Mouse (Mus musculus) monocyte, adult 5-6 weeks (primary cell): ENCODE data around the gene Frat2. TPM values are rescaled to one million over a fixed set of nuclear protein-coding genes. Genes with fewer than 3 reads are reported as not detected.
"Not testable (repeated sequence)": the region's sequence is repeated elsewhere in the genome, so short reads cannot be mapped to it uniquely, and the experiment has no call there.

ENCODE experiments used
- ATAC-seq: fragments of 153-309, 156-312 bp; replicated peaks from 2 replicates; pipeline ENCODE4 v1.8.0; 2017; ENCODE audit warnings: mild to moderate bottlenecking; ENCODE audit not compliant: low TSS enrichment, insufficient number of reproducible peaks, severe bottlenecking, poor library complexity, low FRiP score
- total RNA-seq: library from RNA; stranded (forward); fragments of 200-1000, 200-491, 200-594 nt; gene quantifications from 3 replicates; pipeline ENCODE4 v1.2.3, GENCODE M21; 2017

Gene Frat2
- total RNA-seq: 14.4 to 39.3 TPM (median 21.5 TPM) in 3 replicates

DNA sequence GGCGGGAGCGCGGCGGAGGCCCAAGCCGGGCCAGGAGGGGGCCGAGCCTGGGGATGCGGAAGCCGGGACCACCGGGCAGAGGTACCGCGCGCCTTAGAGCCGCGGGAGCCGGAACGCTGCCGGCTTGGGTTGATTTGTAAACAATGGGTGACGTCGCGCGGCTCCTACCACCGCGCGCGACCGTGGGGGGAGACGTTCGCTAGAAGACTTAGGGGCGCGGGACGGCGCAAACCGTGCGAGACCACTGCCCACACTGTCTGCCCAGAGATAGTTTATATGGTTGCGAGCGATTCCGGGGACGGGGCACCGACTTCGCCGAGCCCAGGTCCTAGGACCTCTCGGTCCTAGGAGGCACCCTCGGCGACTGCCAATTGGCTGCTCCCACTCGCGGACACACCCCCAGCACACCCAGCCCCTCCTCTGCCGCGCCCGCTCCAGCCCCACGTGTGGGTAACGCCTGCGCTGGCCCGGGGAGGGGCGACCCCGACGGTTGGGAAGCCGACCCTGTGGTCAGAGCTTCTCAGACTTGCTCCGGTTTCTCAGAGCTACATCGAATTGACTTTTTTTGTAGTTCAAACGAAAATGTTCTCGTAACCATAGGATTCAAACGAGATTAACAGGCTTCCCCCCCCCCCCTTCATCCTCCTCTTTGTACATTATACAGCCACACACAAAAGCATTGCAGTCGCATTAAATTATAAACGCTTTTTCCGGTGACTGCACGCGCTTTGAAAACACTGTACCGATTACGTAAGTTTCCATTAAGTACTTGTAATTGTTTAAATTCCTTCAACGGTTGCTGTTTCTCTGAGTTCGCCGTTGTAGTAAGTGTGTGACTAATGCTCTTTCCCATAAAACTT is at the start of gene Frat2:
Frat2 (minus strand) TSS at position 141 of the 860 bp plus-strand sequence.
- ATAC-seq: peak; percentile 90

DNA sequence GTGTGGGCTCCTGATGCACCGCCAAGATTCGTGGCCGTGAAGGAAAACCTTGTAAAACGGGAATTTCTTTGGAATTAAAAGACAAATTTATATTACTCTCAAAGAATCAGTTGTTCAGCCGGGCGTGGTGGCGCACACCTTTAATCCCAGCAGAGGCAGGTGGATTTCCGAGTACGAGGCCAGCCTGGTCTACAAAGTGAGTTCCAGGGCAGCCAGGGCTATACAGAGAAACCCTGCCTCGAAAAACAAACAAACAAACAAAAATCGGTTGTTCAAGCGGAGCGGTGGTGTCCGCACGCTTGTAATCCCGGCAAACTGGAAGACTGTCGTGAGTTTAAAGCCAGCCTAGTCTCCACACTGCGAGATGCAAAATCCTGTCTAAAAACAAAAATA is 48.4 kb upstream of the Frat2 start:
- ATAC-seq: no peak

DNA sequence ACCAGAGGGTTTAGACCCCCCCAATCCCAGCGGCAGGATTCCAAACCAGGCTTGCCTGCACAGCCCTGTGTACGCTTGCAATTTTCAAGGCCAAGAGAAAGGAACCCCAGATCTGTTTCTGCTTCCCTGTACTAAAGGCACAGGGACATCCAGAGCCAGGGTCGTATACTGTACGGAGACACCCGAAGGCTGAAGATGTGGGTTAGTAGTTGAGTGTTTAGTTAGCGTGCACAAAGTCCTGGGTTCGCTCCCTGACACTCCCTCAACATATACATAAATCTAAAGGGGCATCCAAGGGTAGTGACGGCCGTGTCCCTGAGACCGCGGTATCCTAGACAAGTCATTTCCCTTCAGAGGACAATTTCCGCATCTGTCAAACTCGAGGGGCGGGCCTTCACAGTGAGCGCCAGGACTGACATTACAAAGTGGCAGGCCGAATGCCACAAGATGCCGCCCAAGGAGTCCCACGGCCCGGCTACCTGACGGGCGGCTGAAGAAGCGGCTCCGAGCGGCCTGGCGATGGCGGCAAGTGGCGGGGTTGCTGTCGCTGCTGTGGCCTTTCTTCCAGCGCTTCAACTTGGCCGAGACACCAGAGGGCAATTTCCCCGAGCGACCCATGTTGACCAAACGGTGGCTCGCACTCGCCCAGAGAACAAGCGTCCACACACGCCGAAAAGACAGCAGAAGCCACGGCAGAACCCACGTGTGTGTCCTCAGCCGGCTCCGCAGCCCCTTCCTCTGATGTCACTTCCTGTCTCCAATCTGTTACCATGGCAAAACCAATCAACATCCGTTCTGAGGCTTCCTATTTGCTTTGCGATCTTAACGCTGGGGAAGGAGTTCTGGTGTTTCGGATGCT is 47.8 kb upstream of the Frat2 start, which contains the start of gene Rrp12:
Rrp12 (minus strand) TSS at position 714 of the 859 bp plus-strand sequence.
- ATAC-seq: peak; percentile 79

DNA sequence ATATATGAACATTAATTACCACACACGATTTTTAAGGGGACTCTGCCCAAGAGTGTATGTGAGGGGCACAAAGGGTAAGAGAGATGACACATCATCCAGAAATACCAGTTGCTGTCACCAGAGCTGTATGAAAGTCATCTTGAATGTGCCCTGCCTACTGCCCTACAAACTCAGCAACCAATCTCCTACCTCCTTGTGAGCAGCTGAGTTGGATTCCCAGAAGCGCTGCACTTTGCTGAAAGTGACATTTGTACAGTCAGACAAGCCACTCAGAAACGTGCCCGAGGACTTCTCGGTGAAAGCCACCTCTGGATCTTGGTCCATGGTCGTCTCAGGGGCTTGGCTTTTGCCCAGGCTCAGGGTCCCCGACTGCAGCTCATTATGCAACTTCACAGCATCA is 47.0 kb upstream of the Frat2 start:
- ATAC-seq: no peak

DNA sequence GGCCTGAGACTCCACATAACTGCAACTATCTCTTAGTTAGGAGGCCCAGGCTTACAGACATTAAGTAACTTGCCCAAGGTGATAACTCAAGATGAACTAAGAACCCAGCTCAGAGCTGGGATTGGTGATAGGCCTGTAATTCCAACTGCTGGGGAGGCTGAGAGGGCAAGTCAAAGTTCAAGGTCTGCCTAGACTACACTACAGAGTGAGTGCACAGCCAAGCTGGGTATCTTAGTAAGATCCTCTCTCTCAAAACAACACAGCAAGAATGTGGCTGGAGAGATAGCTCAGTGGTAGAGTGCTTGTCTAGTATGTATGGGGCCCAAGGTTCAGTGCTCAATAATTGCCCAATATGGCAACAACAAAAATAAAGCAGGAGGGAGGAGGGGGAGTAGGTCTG is 40.3 kb upstream of the Frat2 start:
- no peak for ATAC-seq

DNA sequence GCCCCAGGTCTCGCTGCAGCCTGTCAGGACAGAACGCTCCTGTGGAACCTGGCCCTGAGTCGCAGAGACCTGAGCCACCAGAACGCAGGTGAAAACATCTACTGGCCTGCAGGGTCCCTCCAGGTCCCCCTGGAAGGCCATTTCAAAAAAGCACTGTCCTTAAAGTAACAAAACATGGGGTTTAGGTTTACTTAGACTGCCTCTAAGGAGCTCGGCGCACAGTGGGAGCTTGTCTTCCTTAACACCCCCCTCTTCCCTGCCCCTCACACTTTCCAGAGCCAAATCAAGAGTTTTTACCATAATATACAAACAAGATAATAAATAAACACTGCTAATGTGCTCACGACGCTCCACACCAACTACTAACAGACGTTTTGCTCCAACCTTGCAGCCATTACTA is 36.0 kb upstream of the Frat2 start:
- no peak for ATAC-seq

DNA sequence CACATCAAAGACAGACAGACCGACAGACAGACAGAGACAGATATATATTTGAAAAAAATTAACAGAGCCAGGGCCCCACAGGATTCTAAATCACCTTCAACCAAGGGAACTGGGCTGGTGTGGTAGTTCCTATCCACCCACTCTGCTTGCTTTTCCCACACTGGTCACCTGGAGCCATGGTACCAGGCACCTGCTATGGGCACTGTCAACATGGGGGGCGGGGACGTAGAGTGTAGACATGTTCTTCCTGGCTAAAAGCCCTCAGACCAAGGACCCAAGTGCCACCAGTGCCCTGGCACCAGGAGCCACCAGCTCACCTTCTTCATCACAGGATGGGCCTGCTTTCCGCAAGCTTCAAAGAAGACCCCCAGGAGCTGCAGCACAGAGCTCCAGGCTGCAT is 33.9 kb upstream of the Frat2 start:
- ATAC-seq: no peak

DNA sequence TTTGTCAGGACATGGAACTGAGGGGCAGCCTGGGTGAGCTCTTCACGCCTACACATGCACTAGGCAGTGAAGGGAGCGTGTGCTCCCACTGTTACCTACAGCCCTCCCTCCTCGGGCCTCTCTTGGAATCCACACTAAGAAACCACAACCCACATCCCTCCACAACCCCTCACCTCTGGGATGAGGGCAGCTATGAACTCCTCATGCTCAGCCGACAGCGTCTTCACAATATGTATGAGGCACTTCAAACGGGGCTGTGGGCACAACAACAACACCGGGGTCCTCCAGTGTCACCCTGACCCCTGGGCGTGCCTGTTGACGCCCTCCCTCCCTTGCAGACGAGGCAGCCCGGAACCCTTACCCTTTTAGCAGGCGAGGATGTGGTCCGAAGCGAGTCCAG is 26.4 kb upstream of the Frat2 start:
- ATAC-seq: no peak

DNA sequence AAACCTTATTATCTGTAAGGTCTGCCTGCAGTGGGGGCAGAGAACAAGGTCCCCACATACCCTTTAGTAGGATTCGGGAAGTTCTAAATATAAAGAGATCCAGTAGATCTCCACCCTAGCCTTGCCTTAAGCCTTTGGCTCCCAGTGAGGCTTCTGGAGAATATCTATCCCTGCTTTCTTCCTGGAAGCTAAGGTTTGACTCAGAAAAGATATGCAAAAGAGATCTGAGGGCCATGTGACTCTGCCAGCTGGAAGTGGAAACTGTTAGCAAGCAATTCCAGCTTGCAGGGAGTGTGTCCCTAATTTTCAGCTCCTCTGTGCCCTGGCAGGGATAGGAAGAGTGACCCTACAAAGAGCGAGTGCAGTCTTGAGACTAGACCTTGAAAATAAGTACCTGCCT is 24.4 kb upstream of the Frat2 start:
- no peak for ATAC-seq

DNA sequence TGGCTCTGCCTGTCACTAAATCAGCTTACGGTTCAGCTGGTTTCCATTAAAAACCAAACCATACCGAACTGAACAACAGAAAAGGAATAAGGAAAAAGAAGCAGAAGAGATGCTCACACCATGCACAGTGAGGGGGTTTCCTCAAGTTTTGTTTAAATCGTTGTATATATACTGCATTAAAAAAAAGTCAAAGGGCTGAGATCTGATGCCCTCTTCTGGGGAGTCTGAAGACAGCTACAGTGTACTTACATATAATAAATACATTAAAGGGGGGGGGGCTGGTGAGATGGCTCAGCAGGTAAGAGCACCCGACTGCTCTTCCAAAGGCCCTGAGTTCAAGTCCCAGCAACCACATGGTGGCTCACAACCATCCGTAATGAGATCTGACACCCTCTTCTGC is 22.0 kb upstream of the Frat2 start:
- ATAC-seq: not testable (repeated sequence)

DNA sequence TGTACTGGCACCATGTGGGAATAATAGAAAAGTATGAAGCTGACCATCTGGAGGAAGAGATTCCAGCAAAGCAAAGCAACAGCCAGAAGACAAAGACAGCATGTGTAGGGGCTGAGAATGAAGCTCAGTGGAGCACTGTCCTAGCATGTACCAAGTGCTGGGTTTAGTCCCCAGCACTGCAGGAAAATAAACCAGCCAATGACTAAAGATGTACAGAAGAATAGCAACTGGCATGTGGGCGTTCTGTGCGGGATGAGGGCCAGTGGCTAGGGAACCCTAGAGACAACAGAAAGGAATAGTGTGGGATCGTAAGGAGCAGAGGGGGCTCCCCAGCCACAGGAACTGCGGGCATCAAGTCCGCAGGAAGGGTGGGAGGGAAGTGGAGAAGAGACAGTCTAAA is 21.4 kb upstream of the Frat2 start:
- no peak for ATAC-seq

DNA sequence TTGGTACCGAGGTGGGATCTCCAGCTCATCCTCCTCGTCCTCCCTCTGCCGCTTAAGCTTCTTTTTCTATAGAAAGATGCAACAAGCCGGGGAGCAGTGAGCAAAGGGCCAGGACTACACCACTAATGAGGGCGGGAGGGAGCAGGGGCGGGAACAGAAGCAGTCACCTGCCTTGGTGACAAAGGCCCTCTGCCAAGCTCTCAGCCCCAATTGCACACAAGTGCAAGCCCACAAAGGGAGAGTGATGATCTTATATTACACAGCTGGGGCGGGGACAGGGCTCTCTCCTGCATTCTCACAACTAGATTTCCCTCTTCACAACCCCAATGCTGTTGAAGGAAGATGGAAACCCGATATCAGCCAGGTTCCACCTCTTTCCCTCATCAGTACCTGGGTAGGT is 18.8 kb upstream of the Frat2 start:
- ATAC-seq: no peak

DNA sequence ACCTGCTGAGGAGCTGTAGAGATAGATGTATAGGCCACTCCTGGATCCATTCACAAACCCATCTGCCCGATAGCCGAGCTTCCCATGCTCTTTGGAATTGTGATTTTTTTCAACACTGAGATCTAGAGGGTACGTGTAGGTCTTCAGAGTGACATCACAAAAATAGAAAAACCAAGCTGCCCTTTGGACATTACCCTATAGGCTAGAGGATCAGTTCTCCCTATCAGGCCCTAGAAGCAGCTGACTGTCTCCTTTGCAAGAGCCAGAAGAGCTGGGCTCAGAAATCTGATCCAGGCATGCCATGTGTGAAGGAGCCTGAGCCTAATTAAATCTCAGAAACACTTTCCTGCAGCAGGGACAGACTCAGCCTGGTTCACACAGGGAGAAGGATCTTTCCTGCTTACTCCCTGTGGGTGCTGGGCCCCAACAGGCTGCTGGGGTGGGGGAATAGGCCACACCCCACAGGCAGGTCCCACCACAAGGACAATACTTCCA is 9.9 kb upstream of the Frat2 start:
- no peak for ATAC-seq

DNA sequence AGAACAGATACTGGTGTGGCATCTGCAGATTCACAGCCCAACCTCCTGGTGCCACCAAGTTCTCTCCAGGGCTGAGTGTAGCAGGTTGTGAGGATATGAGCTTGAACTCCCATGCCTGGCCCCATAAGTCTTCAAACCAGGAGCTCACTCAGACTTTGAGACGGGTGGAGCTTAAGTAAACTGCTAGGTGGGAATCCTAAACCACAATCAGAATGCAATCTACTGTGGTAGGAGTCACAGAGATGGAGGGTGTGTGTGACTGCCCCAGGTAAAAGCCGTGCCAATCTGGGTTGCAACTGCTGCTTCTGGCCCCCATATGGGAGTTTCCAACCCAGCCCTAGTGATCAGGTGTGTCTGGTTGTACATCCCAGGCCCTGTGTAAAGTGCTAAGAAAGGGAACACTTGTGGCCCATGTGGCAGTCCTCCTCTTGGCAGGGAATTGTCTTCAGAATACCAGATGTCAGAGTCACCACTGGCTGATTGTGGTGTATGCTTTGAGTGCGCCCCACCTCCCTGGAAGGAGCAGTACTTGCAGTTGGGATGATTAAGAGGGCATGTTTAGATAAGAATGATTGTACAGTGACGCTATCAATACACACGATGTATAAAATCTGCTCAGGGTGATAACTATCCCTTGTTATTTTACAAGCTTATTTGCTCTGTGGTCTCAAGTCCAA is 9.3 kb upstream of the Frat2 start:
- no peak for ATAC-seq

DNA sequence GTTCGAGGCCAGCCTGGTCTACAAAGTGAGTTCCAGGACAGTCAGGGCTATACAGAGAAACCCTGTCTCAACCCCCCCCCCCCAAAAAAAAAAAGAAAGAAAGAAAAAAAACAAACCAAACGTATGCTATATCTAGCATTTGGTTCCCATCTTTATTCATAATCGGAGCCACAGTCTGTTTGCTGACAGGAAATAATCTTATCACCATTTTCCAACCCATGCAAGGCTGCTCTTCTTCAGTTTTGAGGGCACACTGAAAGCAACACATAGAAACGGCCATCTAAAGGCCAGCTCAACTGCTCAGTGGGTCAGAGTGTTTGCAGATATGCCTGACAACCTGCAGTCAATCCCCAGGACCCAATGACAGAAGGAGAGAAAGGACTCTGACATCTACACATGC is 4.5 kb upstream of the Frat2 start:
- no peak for ATAC-seq

DNA sequence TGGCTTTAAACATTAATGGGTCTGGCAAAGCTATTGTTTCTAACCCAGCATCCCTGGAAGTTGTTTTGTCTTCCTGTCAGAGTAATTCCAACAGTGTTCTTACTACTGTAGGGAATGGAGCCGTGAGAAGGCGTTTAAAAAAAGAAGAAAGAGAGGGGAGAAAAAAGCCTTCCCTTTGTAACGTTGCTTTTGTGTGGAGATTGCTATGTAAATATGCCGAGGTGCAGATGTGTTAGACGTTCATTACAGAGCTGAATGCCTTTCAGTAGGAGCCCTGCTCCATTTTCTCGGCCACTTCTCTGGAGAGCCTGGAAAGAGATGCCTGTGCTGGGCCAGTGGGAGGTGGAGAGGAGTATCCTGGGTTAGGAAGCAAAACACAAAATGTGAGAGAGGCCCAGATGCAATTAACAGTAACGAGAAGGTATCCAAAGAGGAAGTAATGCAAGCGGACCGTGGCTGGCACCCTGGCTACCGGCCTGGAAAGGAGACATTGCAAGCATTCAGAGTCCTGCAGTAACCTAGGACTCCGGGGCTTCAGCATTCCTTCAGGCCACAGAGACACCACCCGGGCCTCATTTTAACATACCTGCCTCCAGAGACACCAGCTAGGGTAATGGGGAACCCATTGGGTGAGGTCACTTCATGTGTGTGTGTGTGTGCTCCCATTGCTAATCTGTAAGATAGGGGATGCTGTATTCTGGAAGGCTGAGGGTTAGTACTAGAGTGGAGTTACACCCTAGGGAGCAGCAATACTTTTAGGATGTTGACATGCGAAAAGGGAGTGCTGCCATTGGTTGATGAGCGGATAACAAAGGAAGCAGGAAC is 3.0 kb upstream of the Frat2 start:
- no peak for ATAC-seq

DNA sequence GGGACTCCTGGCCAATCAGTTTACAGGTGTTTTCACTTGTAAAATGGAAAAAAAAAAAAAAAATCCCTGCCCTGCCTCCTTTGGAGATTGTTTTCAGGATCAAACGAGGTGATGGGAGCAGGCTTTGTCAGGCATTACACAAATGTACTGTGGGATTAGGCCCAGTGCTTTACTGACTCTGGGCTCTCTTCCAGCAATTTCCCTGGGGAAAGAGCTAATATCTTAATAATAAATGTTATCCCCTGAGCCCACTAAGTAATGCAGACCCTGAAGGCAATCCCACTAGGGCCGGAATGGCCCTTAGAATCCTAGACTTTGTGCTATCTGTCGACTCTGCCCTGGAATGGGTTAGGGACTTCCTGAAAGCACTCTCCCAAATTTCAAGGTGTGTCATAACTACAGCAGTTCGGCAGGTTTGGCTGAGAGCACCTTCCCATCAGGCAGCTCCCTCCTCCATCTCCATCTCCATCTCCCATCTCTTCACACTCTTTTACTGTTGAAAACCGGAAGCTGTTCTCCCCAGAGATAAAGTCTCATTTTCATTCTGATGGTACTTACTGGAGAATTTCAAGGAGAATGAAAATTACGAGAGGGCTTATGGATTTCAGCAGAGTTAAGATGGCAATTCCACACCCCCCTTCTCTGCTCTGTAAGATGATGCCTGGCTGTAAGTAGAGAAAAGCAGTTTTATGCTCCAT is 2.2 kb upstream of the Frat2 start:
- ATAC-seq: no peak

DNA sequence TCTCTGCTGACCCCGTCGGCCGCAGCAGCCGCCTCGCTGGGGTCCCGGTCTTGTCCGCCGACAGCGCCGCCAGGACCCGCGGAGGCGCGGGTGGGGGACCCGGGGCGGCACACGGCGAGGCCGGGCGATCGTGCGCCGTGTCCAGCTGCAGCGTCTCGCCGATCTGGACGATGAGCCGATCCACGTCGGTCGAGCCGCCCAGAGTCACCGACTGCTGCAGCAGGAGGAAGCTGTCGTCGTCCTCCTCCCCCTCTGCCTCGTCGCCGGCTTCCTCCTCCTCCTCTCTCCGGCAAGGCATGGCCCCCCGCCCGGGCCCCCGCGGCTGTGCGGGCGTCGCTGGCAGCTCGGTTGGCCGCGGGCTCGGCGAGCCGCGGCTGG is 329 bp downstream of the Frat2 start:
- ATAC-seq: peak; percentile 59
